Mouse (Mus musculus): Measurements from ENCODE around the gene Tbc1d25. TPM values are rescaled to one million over a fixed set of nuclear protein-coding genes. Genes with fewer than 3 reads are reported as not detected.

Tbc1d25 gene
- total RNA-seq, 2 experiments from 2014 or later = 3.5 to 3.6 TPM

GRCm38 (mm10) chrX:8179646-8180045 is 3.7 kb upstream of the Tbc1d25 start:
- no peak for DNase-seq

- DNase-seq = no peak
These were observed 2.9 kb upstream of the Tbc1d25 start for GRCm38 (mm10) chrX:8178871-8179270.

GRCm38 (mm10) chrX:8175169-8175503 is 845 bp downstream of the Tbc1d25 start:
- no peak for DNase-seq

- DNase-seq = no peak
These were observed 8.0 kb downstream of the Tbc1d25 start for GRCm38 (mm10) chrX:8167716-8168647.

GRCm38 (mm10) chrX:8164471-8164870 is 11.5 kb downstream of the Tbc1d25 start:
- no peak for DNase-seq

GRCm38 (mm10) chrX:8163076-8163475 is 12.9 kb downstream of the Tbc1d25 start:
- DNase-seq = no peak

GRCm38 (mm10) chrX:8145153-8145991 is 30.6 kb downstream of the Tbc1d25 start, which contains the start of gene Rbm3:
Gene Rbm3, minus strand, starts transcription at chrX:8145880.
- peak; percentile 75 for DNase-seq

GRCm38 (mm10) chrX:8143750-8144149 is 32.2 kb downstream of the Tbc1d25 start:
- peak; percentile 11 for DNase-seq

GRCm38 (mm10) chrX:8142948-8143347 is 33.0 kb downstream of the Tbc1d25 start:
- DNase-seq = no peak

- DNase-seq = no peak
These were observed 34.9 kb downstream of the Tbc1d25 start for GRCm38 (mm10) chrX:8141058-8141457.

GRCm38 (mm10) chrX:8140446-8140845 is 35.5 kb downstream of the Tbc1d25 start:
- no peak for DNase-seq

- no peak for DNase-seq
These were observed 36.5 kb downstream of the Tbc1d25 start for GRCm38 (mm10) chrX:8139480-8139879.

GRCm38 (mm10) chrX:8135886-8136285 is 40.1 kb downstream of the Tbc1d25 start:
- no peak for DNase-seq

GRCm38 (mm10) chrX:8132017-8132976 is 43.7 kb downstream of the Tbc1d25 start, which contains the start of gene Wdr13:
Gene Wdr13, minus strand, starts transcription at chrX:8132892.
- peak; percentile 83 for DNase-seq

- DNase-seq = no peak
These were observed 44.6 kb downstream of the Tbc1d25 start for GRCm38 (mm10) chrX:8131393-8131792.

- DNase-seq = no peak
These were observed 50.7 kb downstream of the Tbc1d25 start for GRCm38 (mm10) chrX:8125235-8125634.

- DNase-seq = no peak
These were observed 52.0 kb downstream of the Tbc1d25 start for GRCm38 (mm10) chrX:8123821-8124470.

GRCm38 (mm10) chrX:8117264-8117663 is 58.7 kb downstream of the Tbc1d25 start:
- no peak for DNase-seq

GRCm38 (mm10) chrX:8115275-8115674 is 60.7 kb downstream of the Tbc1d25 start:
- DNase-seq = no peak

- no peak for DNase-seq
These were observed 71.0 kb downstream of the Tbc1d25 start for GRCm38 (mm10) chrX:8105019-8105418.
